Mouse (Mus musculus): ENCODE data around the gene Krtap4-7. TPM values are rescaled to one million over a fixed set of nuclear protein-coding genes. Genes with fewer than 3 reads are reported as not detected.

Gene Krtap4-7
- polyA plus RNA-seq, 1 experiment from 2014 or later = not detected

Other genes starting within 250 kb of the Krtap4-7 start
- gene Krt12, start 221.8 kb downstream of the Krtap4-7 start, polyA plus RNA-seq (2015; fragmentation: Nextera tagmentation; extraction: Ambion mirVana) = not detected in 2 replicates
- 2.3 and 3.2 TPM in 2 replicates for gene Krt20, start 205.9 kb downstream of the Krtap4-7 start, polyA plus RNA-seq (2015; fragmentation: Nextera tagmentation; extraction: Ambion mirVana)
- gene Krt23, start 151.0 kb downstream of the Krtap4-7 start, polyA plus RNA-seq (2015; fragmentation: Nextera tagmentation; extraction: Ambion mirVana) = 0.52 and 0.57 TPM in 2 replicates
- not detected in 2 replicates for gene Krt39, start 122.8 kb downstream of the Krtap4-7 start, polyA plus RNA-seq (2015; fragmentation: Nextera tagmentation; extraction: Ambion mirVana)
- not detected in 2 replicates for gene Krt40, start 100.9 kb downstream of the Krtap4-7 start, polyA plus RNA-seq (2015; fragmentation: Nextera tagmentation; extraction: Ambion mirVana)
- gene Krtap3-3, start 93.2 kb downstream of the Krtap4-7 start, polyA plus RNA-seq (2015; fragmentation: Nextera tagmentation; extraction: Ambion mirVana) = not detected in 2 replicates
- gene Krtap3-2, start 87.2 kb downstream of the Krtap4-7 start, polyA plus RNA-seq (2015; fragmentation: Nextera tagmentation; extraction: Ambion mirVana) = not detected in 2 replicates
- gene Gm11939, start 84.6 kb downstream of the Krtap4-7 start, polyA plus RNA-seq (2015; fragmentation: Nextera tagmentation; extraction: Ambion mirVana) = not detected in 2 replicates
- not detected in 2 replicates for gene Krtap3-1, start 77.5 kb downstream of the Krtap4-7 start, polyA plus RNA-seq (2015; fragmentation: Nextera tagmentation; extraction: Ambion mirVana)
- gene Krtap1-5, start 63.1 kb downstream of the Krtap4-7 start, polyA plus RNA-seq (2015; fragmentation: Nextera tagmentation; extraction: Ambion mirVana) = not detected in 2 replicates
- gene Krtap1-4, start 60.4 kb downstream of the Krtap4-7 start, polyA plus RNA-seq (2015; fragmentation: Nextera tagmentation; extraction: Ambion mirVana) = not detected in 2 replicates
- gene Krtap1-3, start 52.8 kb downstream of the Krtap4-7 start, polyA plus RNA-seq (2015; fragmentation: Nextera tagmentation; extraction: Ambion mirVana) = not detected in 2 replicates
- gene Krtap9-3, start 46.0 kb downstream of the Krtap4-7 start, polyA plus RNA-seq (2015; fragmentation: Nextera tagmentation; extraction: Ambion mirVana) = not detected in 2 replicates
- not detected in 2 replicates for gene Gm11938, start 40.8 kb downstream of the Krtap4-7 start, polyA plus RNA-seq (2015; fragmentation: Nextera tagmentation; extraction: Ambion mirVana)
- gene Gm11937, start 33.9 kb downstream of the Krtap4-7 start, polyA plus RNA-seq (2015; fragmentation: Nextera tagmentation; extraction: Ambion mirVana) = not detected in 2 replicates
- not detected in 2 replicates for gene Krtap2-4, start 29.2 kb downstream of the Krtap4-7 start, polyA plus RNA-seq (2015; fragmentation: Nextera tagmentation; extraction: Ambion mirVana)
- not detected in 2 replicates for gene Gm11562, start 23.7 kb downstream of the Krtap4-7 start, polyA plus RNA-seq (2015; fragmentation: Nextera tagmentation; extraction: Ambion mirVana)
- not detected in 2 replicates for gene Krtap4-1, start 15.9 kb downstream of the Krtap4-7 start, polyA plus RNA-seq (2015; fragmentation: Nextera tagmentation; extraction: Ambion mirVana)
- gene Krtap4-2, start 9.0 kb downstream of the Krtap4-7 start, polyA plus RNA-seq (2015; fragmentation: Nextera tagmentation; extraction: Ambion mirVana) = not detected in 2 replicates
- not detected in 2 replicates for gene Gm11555, start 6.1 kb upstream of the Krtap4-7 start, polyA plus RNA-seq (2015; fragmentation: Nextera tagmentation; extraction: Ambion mirVana)
- not detected in 2 replicates for gene Gm11563, start 14.9 kb upstream of the Krtap4-7 start, polyA plus RNA-seq (2015; fragmentation: Nextera tagmentation; extraction: Ambion mirVana)
- gene Krtap4-6, start 21.9 kb upstream of the Krtap4-7 start, polyA plus RNA-seq (2015; fragmentation: Nextera tagmentation; extraction: Ambion mirVana) = not detected in 2 replicates
- not detected in 2 replicates for gene Gm14190, start 46.7 kb upstream of the Krtap4-7 start, polyA plus RNA-seq (2015; fragmentation: Nextera tagmentation; extraction: Ambion mirVana)
- gene Gm14180, start 90.2 kb upstream of the Krtap4-7 start, polyA plus RNA-seq (2015; fragmentation: Nextera tagmentation; extraction: Ambion mirVana) = not detected in 2 replicates
- not detected in 2 replicates for gene Gm11595, start 128.8 kb upstream of the Krtap4-7 start, polyA plus RNA-seq (2015; fragmentation: Nextera tagmentation; extraction: Ambion mirVana)
- gene Krtap4-8, start 136.6 kb upstream of the Krtap4-7 start, polyA plus RNA-seq (2015; fragmentation: Nextera tagmentation; extraction: Ambion mirVana) = not detected in 2 replicates
- not detected in 2 replicates for gene Krtap4-9, start 141.1 kb upstream of the Krtap4-7 start, polyA plus RNA-seq (2015; fragmentation: Nextera tagmentation; extraction: Ambion mirVana)
- not detected in 2 replicates for gene Gm11596, start 149.4 kb upstream of the Krtap4-7 start, polyA plus RNA-seq (2015; fragmentation: Nextera tagmentation; extraction: Ambion mirVana)
- not detected in 2 replicates for gene Gm11569, start 154.8 kb upstream of the Krtap4-7 start, polyA plus RNA-seq (2015; fragmentation: Nextera tagmentation; extraction: Ambion mirVana)
- not detected in 2 replicates for gene Gm11554, start 160.4 kb upstream of the Krtap4-7 start, polyA plus RNA-seq (2015; fragmentation: Nextera tagmentation; extraction: Ambion mirVana)
- not detected in 2 replicates for gene Krtap4-13, start 165.8 kb upstream of the Krtap4-7 start, polyA plus RNA-seq (2015; fragmentation: Nextera tagmentation; extraction: Ambion mirVana)
- gene Gm11564, start 171.6 kb upstream of the Krtap4-7 start, polyA plus RNA-seq (2015; fragmentation: Nextera tagmentation; extraction: Ambion mirVana) = not detected in 2 replicates
- gene 2300003K06Rik, start 194.0 kb upstream of the Krtap4-7 start, polyA plus RNA-seq (2015; fragmentation: Nextera tagmentation; extraction: Ambion mirVana) = not detected in 2 replicates
- gene Krtap4-16, start 207.5 kb upstream of the Krtap4-7 start, polyA plus RNA-seq (2015; fragmentation: Nextera tagmentation; extraction: Ambion mirVana) = not detected in 2 replicates
- not detected in 2 replicates for gene Gm11568, start 213.8 kb upstream of the Krtap4-7 start, polyA plus RNA-seq (2015; fragmentation: Nextera tagmentation; extraction: Ambion mirVana)
- not detected in 2 replicates for gene Gm11559, start 220.4 kb upstream of the Krtap4-7 start, polyA plus RNA-seq (2015; fragmentation: Nextera tagmentation; extraction: Ambion mirVana)
- gene Krtap9-1, start 229.3 kb upstream of the Krtap4-7 start, polyA plus RNA-seq (2015; fragmentation: Nextera tagmentation; extraction: Ambion mirVana) = not detected in 2 replicates
- gene Gm11567, start 235.1 kb upstream of the Krtap4-7 start, polyA plus RNA-seq (2015; fragmentation: Nextera tagmentation; extraction: Ambion mirVana) = not detected in 2 replicates